Mouse (Mus musculus): Measurements from ENCODE around the gene Pitpnm1.

Pitpnm1 gene

DNA sequence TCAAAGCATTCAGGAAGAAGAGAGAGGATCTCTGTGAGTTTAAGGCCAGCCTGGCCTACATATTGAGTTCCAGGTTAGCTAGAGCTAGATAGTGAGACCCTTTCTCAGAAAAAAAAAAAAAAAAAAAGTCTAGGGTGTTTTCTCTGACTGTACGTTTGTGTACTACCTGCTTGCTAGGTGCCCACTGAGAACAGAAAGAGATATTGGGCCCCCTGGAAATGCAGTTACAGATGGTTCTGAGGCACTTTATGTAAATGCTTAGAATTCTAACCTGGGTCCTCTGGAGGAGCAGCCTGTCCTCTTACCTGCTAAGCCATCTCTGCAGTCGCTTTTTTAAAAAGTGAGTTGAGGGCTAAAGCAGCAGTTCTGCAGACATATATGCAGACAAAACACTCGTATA lies 4.0 kb upstream of the Pitpnm1 start:
- DNase-seq (ENCODE audit: low read depth) = no peak

DNA sequence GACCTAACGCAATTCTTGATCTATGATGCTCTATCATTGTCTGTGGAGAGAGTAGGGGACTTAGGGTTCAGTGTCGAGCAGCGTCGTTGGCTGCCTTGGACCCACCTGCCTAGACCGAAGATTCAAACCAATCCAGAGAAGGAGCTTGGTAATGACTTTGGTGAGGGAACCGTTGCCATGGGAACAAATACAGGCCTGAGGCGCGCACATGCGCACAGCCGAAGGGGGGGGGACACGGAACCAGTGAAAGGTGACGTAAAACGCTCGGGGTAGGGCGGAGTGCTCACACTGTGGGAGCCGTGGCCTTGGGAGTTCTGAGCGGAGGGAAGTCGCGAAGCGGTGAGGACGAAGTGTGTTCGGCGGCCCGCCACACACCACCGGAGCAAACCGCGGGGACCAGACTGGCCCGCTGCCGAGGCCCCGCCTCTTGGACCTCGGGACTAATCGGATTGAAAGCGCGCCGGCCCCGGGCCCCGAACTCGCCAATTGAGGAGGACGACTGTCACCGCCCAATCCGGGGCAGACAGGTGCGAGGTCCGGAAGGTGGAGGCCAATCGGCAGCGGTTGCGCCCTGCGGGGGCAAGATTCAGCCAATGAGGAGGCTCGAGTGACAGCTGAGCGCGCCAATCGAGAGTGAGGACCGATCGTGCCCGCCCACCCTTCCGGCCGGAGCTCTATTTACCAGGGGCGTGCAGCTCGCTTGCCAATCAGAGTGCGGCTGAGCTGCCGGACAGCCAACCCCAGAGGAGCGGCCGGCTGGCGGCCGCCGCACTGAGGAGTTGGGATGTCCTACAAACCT lies 3.0 kb upstream of the Pitpnm1 start, which contains the start of gene Cdk2ap2:
TSS of gene Cdk2ap2 (plus strand) at position 541 of the 799 bp plus-strand sequence.
- peak; percentile 99 for DNase-seq (ENCODE audit: low read depth)

DNA sequence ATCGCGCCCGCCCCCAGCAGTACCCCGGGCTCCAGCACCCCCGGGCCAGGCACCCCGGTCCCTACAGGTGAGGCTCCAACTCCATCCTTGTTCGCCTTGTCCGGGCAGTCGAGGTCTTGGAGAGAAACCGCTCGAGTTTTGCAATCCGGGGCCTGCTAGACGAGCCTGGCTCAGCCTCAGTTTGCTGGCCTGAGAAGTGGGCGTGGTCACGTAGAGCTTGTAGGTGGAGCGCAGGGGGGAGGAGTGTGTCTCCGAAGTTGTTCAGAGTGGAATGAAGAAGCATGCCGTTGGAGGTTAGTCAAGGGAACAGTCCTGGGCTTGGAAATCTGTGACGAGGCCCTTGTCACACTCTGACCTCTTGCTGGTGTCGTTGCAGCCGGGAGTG lies 2.4 kb upstream of the Pitpnm1 start:
- DNase-seq (ENCODE audit: low read depth) = peak; percentile 92

DNA sequence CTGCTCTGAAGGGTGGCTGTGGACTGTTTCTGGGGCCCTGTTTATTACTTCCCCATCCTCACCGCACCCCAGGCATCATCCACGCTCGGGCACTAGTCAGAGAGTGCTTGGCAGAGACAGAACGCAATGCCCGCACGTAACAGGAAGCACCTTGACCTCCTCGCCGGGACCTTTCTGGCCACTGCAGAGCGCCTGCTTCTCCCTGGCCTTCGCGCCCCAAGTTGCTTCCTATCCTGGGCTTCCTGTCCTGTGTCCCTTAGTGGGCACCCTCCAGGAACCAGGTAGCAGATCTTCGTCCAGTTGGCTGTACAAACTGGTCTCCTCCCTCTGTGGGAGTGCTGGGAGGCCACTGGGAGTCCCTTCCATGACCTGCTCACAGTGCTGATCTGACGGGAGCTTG lies 1.4 kb upstream of the Pitpnm1 start:
- DNase-seq (ENCODE audit: low read depth) = peak; percentile 45

DNA sequence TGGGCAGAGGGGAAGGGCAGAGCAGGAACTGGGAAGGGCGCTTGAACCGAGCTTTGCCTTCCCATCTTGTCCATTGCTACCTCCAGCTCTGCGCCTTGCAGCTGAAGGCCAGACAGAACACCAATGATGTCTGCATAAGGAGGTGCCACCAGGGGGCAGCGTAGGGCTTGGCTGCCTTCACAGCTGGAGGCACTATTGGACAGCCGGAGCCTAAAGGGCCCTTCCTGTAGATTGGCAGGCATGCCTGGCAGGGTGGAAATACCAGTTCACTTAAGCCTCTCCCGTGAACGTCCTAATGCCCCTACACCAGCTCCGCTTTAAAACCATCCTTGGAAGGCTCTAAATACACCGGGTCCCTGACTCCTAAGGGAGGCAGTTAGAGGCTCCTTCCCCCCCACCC lies 742 bp upstream of the Pitpnm1 start:
- DNase-seq (ENCODE audit: low read depth) = peak; percentile 97

- peak; percentile 76 for DNase-seq (ENCODE audit: low read depth)
Observed at GRCm38 (mm10) chr19:4100718-4101261, 992 bp downstream of the Pitpnm1 start.

DNA sequence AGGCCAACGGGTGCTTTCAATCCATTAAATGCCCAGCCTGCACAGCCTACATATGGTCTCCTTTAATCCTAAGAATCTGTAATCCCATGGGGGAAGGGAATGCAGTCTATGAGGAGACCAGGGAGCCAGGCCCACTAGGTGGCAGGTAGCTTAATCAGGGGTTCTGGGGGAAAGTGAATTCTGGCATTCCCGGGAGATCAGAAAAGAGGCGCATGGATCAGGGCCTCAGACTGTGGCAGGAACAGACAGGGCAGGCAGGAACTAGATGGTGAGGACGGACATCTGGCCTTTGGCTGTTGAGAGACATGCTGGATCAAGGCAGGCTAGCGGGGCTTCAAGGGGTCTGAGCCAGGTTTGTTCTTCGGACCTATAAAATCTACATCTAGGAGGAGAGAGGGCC lies 1.7 kb downstream of the Pitpnm1 start:
- no peak for DNase-seq (ENCODE audit: low read depth)

DNA sequence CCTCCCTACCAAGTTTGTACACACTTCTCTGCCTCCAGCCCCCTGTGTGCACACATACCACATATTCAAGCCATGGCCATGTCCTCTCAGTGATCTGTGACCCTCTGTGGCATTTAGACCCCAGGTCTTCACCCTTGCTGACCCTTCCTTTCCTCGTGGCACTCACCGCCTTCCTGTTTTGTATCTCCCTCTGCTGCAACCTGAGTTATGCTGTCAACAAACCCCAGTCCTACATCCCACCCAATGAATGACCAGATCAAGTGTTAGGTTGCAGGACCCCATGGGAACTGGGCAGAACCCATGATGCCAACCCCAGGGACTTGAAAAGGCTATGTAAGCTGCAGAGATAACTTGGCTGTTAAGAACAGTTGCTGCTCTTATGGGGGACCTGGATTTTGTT lies 2.3 kb downstream of the Pitpnm1 start:
- DNase-seq (ENCODE audit: low read depth) = no peak

DNA sequence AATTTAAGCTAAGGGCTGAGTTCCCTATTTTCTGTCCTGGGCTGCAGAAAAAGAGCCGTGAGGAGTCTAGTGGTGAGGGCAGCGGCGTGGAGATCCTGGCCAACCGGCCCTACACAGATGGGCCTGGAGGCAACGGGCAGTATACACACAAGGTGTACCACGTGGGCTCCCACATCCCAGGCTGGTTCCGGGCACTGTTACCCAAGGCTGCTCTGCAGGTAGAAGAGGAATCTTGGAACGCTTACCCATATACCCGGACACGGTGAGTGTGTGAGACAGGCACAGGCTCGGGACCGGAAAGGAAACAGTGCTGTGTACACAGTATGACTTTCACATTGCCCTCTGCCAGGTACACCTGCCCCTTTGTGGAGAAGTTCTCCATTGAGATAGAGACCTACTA lies 2.8 kb downstream of the Pitpnm1 start:
- DNase-seq (ENCODE audit: low read depth) = no peak

GRCm38 (mm10) chr19:4103294-4103693 lies 3.5 kb downstream of the Pitpnm1 start:
- no peak for DNase-seq (ENCODE audit: low read depth)

DNA sequence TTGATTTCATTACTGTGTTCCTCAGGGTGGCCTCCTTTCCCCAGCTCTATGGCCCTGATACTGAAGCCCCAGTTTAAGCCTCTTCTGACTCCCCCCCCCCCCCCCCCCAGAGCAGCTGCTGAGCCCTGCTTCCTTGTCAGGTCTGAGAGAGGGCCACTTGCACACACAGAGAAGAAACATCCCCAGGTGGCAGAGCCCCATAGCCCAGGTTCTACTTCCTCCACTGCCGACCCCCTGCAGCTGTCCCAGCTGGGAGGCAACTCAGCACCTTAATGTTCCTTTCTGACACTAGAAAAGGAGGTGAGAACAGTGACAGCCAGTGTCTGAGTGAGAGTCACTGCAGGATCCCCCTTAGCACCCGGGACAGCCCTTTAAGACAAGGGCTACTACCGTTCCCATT lies 4.0 kb downstream of the Pitpnm1 start:
- no peak for DNase-seq (ENCODE audit: low read depth)

GRCm38 (mm10) chr19:4104675-4105194 lies 4.9 kb downstream of the Pitpnm1 start:
- no peak for DNase-seq (ENCODE audit: low read depth)

GRCm38 (mm10) chr19:4106654-4107053 lies 6.9 kb downstream of the Pitpnm1 start:
- DNase-seq (ENCODE audit: low read depth) = no peak

GRCm38 (mm10) chr19:4108535-4108934 lies 8.7 kb downstream of the Pitpnm1 start:
- DNase-seq (ENCODE audit: low read depth) = no peak

DNA sequence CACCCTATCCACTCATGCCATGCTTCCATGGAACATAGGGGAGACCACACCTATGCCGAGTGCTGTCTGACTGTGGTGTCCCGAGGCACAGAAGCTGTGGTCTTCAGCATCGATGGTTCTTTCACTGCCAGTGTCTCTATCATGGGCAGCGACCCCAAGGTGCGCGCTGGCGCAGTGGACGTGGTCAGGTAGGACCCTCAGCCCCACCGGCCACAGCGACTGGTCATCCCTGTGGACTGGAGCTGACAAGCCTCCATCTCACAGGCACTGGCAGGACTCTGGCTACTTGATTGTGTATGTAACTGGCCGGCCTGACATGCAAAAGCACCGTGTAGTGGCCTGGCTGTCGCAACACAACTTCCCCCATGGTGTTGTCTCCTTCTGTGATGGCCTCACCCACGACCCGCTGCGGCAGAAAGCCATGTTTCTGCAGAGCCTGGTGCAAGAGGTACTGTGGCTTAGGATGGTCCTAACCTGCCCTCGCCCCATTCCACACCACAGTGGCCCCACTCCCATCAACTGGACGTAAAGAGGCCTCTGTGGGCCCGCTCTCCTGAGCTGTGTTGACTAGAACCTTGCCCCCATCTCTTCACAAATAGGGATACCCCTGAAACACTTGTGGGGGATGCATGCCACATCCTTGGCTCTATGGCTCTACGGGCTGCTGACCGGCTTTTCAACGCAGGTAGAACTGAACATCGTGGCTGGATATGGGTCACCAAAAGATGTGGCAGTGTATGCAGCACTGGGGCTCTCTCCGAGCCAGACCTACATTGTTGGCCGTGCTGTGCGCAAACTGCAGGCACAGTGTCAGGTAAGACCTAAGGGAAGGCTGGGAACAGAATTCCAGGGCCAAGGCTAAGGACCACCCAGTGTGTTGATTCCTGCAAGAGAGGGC lies 12.5 kb downstream of the Pitpnm1 start:
- DNase-seq (ENCODE audit: low read depth) = no peak

GRCm38 (mm10) chr19:4113186-4113805 lies 13.5 kb downstream of the Pitpnm1 start:
- DNase-seq (ENCODE audit: low read depth) = no peak

DNA sequence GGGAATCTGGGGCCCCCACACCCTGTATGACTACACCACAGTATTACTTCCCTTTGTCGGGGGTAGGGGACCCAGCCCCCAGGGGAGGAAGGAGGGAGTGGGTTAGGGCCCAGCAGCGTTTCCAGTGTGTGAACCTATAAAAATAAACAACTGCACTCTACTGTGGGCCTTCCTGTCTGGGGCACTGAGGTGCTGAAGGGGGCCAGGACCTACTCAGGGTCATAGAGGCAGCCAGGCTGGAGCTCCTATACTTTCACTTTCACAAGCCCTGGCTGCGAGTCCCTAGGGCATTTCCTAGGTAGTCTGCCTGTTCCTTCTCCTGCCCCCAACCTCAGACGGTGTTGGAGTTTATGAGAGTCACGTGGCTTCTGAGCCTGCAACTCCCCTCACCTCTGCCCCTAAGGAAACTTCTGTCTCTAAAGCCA lies 14.0 kb downstream of the Pitpnm1 start:
- peak; percentile 81 for DNase-seq (ENCODE audit: low read depth)

DNA sequence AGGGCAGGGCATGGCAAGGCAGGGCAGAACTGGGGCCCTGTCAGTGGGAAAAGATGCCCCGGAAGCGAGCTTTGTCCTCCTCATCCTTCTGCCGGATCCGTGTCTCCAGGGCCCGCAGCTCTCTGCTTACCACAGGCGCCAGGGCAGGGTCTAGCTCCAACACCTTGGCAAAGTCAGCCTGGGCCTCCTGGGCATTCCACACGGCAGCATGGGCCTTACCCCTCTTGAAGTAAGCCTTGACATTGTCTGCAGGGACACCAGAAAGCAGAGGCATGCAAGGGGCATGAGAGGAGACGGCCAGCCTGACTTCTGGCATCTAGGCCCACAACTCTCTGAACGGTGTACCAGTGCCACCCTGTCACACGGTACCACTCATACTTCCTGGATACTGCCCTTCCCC lies 14.8 kb downstream of the Pitpnm1 start:
- no peak for DNase-seq (ENCODE audit: low read depth)

DNA sequence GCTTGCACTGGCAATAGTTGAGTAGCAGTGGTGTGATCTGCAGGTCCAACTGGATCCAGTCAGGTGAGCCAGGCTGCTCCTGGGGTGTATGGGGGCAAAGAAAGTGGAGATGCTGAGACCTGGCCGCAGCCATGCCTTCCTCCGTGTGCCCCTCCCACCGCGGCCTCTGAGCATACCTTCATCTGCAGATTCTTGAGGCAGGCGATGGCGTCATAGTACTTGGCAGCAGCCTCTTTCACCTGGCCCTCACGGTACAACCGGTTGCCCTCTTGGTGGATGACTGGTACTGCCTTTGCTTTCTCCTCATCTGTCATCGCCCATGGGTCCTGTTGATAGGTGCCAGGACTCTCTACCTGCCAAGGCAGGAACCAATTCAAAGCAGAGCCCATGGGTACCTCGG lies 15.3 kb downstream of the Pitpnm1 start:
- DNase-seq (ENCODE audit: low read depth) = no peak

DNA sequence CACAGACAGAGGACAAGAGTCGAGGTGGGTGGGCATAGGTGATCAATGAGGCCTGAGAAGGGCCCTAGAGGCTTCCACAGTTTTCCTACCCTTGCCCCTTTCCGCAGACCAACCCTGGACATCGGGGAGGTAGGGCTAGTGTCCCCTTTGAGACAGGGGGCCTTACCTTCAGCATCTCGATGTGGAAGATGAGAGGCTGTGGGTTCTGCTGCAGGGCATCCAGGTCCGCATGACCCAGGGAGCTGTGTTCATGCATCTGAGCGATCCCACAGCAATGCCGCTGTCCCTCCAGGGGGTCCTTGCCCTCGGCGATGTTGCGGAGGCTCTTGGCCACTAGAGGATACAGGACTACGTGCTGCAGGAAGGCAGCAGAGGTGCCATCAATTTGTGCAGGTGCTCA lies 16.0 kb downstream of the Pitpnm1 start:
- DNase-seq (ENCODE audit: low read depth) = no peak

DNA sequence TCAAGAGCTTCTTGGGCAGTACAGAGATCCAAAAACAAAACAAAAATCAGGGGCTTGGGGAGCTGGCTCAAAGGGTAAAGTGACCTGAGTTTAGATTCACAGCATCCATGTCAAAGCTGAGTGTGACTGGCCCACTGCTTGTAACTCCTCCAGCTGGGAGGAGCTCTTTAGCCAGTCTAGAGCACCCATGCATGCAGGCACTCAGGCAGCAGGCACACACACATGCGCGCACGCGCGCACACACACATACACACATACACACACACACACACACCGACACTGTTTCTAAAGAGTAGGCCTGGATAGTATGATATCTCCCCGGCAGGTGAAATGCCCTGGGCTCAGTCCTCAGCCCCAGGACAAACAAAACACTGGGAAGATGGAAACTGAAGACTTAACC lies 17.2 kb downstream of the Pitpnm1 start:
- no peak for DNase-seq (ENCODE audit: low read depth)

- DNase-seq (ENCODE audit: low read depth) = peak; percentile 39
Observed at GRCm38 (mm10) chr19:4118350-4118749, 18.6 kb downstream of the Pitpnm1 start.
